Mouse (Mus musculus): Measurements from ENCODE around the gene Ncan. TPM values are rescaled to one million over a fixed set of nuclear protein-coding genes. Genes with fewer than 3 reads are reported as not detected.

The Ncan gene
- 0.04 and 0.09 TPM in 2 replicates for polyA plus RNA-seq (2012; rRNA removed)

DNA sequence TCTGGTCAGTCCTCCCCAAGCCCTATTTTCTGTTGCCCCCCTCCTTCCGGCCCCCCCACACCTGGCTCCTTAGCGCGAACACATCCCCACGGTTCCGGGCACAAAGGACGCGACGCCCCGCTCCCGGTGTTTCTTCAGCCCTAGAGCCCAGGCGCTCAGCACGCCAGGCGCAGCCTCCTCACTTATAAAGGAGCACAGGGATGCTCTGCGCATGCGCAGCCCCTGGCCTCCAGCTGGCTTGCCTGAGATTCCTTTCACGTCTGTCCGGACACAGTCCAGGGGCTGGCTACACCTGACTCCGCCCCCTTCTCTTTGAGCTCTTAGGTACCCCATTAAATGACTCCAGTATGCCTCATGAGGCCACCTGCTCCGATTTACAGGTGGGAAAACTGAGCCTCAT lies at the start of gene Ncan:
Gene Ncan (minus strand): TSS at position 207 of the 400 bp plus-strand sequence.
- Histone ChIP-seq H3K36me3 (ENCODE audit: control insufficient read depth, insufficient read depth, low read length) (no peaks in the 10 kb centered on the region), H3K27me3 (ENCODE audit: control insufficient read depth, insufficient read depth, low read length) (peaks cover 18% of the 10 kb centered on the region; the same call in 1 of the 2 replicates)

DNA sequence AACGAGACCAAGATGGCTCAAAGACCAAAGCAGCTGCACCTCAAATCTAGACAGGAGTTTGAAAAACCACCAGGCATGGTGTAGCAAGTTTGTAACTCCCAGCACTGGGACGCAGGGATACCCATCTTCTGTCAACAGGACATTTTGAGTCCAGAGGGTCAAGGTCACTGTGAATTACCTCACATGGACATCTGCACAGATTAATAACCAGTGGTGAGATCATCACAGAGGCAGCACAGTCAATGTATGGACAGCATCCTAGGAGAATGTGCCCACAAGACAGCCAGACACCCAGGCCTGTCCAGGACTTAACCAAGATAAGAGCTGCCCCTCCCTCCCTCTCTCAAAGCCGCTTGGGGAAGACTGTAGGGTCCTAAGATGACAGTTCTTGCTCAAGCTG lies 49.4 kb upstream of the Ncan start:
- 88% methylated on average over 3 of the region's 3 CpGs for WGBS
- H3K27ac ChIP-seq (ENCODE audit: insufficient read depth, low read length), result no peak overlapping the region
- peaks cover 3% of the 10 kb centered on the region; the same call in 1 of the 2 replicates for H3K4me1 ChIP-seq (ENCODE audit: control insufficient read depth, insufficient read depth, insufficient read length)
- no peaks in the 10 kb centered on the region for H3K27me3 ChIP-seq (ENCODE audit: control insufficient read depth, insufficient read depth, low read length)
- TF ChIP-seq POLR2A (IDR thresholded peaks at IDR 0.05; ENCODE audit: low read depth, low read length) (no peak), CTCF (IDR thresholded peaks at IDR 0.05; ENCODE audit: extremely low read depth, insufficient read depth, insufficient read length, insufficient replicate concordance) (no peak)
- DNase-seq (ENCODE audit: low read depth in 1 of 2, low spot score in 2 of 2), result no peak
- H3K36me3 ChIP-seq (ENCODE audit: control insufficient read depth, insufficient read depth, low read length), result no peaks in the 10 kb centered on the region
- no peak overlapping the region for H3K4me3 ChIP-seq (ENCODE audit: extremely low read depth, insufficient read depth, insufficient read length)

More for the DNA sequence above, at the start of gene Ncan:
- Histone ChIP-seq H3K4me1 (ENCODE audit: control insufficient read depth, insufficient read depth, insufficient read length) (no peaks in the 10 kb centered on the region), H3K27ac (ENCODE audit: insufficient read depth, low read length) (no peak within 1 kb of the TSS), H3K4me3 (ENCODE audit: extremely low read depth, insufficient read depth, insufficient read length) (no peak within 1 kb of the TSS)
- DNase-seq (ENCODE audit: low read depth in 1 of 2, low spot score in 2 of 2), result no peak
- 6% methylated on average over 19 of the region's 19 CpGs for WGBS
- TF ChIP-seq CTCF (IDR thresholded peaks at IDR 0.05; ENCODE audit: extremely low read depth, insufficient read depth, insufficient read length, insufficient replicate concordance), result no peak
- no peak for TF ChIP-seq POLR2A (IDR thresholded peaks at IDR 0.05; ENCODE audit: low read depth, low read length)

DNA sequence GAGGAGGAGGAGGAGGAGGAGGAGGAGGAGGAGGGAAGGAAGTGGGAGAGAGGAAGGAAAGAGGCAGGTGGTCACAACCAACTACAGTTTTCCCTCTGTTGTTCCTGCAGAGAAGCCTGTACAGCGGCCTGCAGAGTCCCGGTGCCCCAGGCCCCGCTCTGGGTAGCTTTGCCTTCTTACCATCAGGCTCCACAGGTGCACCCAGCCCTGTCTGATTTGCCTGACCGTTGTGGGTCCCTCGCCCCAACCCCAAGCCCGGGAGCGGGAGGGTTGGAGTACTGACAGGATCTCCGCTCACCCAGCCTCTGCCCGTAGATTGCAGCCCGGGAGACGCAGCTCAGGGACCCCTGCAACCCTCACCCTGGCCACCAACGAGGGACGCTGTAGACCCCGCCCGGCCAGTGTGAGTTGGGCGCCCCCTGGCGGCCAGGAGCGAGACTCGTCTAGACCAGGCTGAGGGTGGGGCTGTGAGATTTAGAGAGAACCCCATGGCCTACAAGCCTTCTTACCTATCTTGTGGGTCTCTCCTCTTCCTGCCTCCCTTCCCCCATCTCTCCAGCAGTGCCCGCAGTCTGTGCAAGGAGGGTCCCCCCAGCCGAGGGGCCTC lies 45.9 kb upstream of the Ncan start:
- peaks cover 3% of the 10 kb centered on the region; the same call in 1 of the 2 replicates for H3K4me1 ChIP-seq (ENCODE audit: control insufficient read depth, insufficient read depth, insufficient read length)
- H3K27ac ChIP-seq (ENCODE audit: insufficient read depth, low read length), result no peak overlapping the region
- WGBS, result 3% methylated on average over 21 of the region's 21 CpGs
- no peak overlapping the region for H3K4me3 ChIP-seq (ENCODE audit: extremely low read depth, insufficient read depth, insufficient read length)
- TF ChIP-seq POLR2A (IDR thresholded peaks at IDR 0.05; ENCODE audit: low read depth, low read length), result no peak
- TF ChIP-seq CTCF (IDR thresholded peaks at IDR 0.05; ENCODE audit: extremely low read depth, insufficient read depth, insufficient read length, insufficient replicate concordance), result peak; percentile 99
- no peaks in the 10 kb centered on the region for H3K27me3 ChIP-seq (ENCODE audit: control insufficient read depth, insufficient read depth, low read length)
- H3K36me3 ChIP-seq (ENCODE audit: control insufficient read depth, insufficient read depth, low read length), result no peaks in the 10 kb centered on the region
- peak in 1 of 2 experiments; percentile 66 for DNase-seq (ENCODE audit: low read depth in 1 of 2, low spot score in 2 of 2)

DNA sequence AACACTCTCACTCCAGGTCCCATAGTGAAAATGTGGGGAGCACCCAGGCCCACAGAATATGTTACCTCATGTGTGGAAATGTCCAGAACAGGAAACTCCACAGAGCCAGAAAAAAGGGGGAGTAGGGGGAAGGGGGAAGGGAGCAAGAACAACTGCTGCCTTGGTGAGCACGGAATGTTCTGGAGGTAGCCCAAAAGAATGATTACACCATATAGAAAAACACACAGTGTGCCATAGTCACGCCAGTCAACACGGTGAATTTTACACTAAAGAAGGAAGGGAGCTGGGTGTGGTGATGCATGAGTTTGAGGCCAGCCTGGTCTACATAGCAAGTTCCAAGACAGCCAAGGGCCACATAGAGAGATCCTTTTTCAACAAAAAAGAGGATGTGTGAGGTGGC lies 42.6 kb upstream of the Ncan start:
- Histone ChIP-seq H3K36me3 (ENCODE audit: control insufficient read depth, insufficient read depth, low read length) (no peaks in the 10 kb centered on the region), H3K4me3 (ENCODE audit: extremely low read depth, insufficient read depth, insufficient read length) (no peak overlapping the region), H3K27me3 (ENCODE audit: control insufficient read depth, insufficient read depth, low read length) (no peaks in the 10 kb centered on the region), H3K4me1 (ENCODE audit: control insufficient read depth, insufficient read depth, insufficient read length) (peaks cover 11% of the 10 kb centered on the region), H3K27ac (ENCODE audit: insufficient read depth, low read length) (no peak overlapping the region)
- DNase-seq (ENCODE audit: low read depth in 1 of 2, low spot score in 2 of 2), result no peak
- no peak for TF ChIP-seq CTCF (IDR thresholded peaks at IDR 0.05; ENCODE audit: extremely low read depth, insufficient read depth, insufficient read length, insufficient replicate concordance)
- no peak for TF ChIP-seq POLR2A (IDR thresholded peaks at IDR 0.05; ENCODE audit: low read depth, low read length)
- WGBS, result 80% methylated on average over 3 of the region's 3 CpGs

- H3K4me3 ChIP-seq (ENCODE audit: extremely low read depth, insufficient read depth, insufficient read length), result peak overlapping the region; percentile 3; the same call in 1 of the 2 replicates
- 9% methylated on average over 13 of the region's 13 CpGs for WGBS
- DNase-seq (ENCODE audit: low read depth in 1 of 2, low spot score in 2 of 2), result peak; percentile 72 to 75
- peaks cover 17% of the 10 kb centered on the region for H3K4me1 ChIP-seq (ENCODE audit: control insufficient read depth, insufficient read depth, insufficient read length)
- H3K36me3 ChIP-seq (ENCODE audit: control insufficient read depth, insufficient read depth, low read length), result no peaks in the 10 kb centered on the region
- H3K27me3 ChIP-seq (ENCODE audit: control insufficient read depth, insufficient read depth, low read length), result no peaks in the 10 kb centered on the region
- TF ChIP-seq POLR2A (IDR thresholded peaks at IDR 0.05; ENCODE audit: low read depth, low read length), result no peak
- no peak for TF ChIP-seq CTCF (IDR thresholded peaks at IDR 0.05; ENCODE audit: extremely low read depth, insufficient read depth, insufficient read length, insufficient replicate concordance)
- H3K27ac ChIP-seq (ENCODE audit: insufficient read depth, low read length), result peak overlapping the region; percentile 60
Measured at GRCm38 (mm10) chr8:70160015-70160414, 39.3 kb upstream of the Ncan start.

- Histone ChIP-seq H3K4me3 (ENCODE audit: extremely low read depth, insufficient read depth, insufficient read length) (no peak overlapping the region), H3K4me1 (ENCODE audit: control insufficient read depth, insufficient read depth, insufficient read length) (peaks cover 17% of the 10 kb centered on the region), H3K27me3 (ENCODE audit: control insufficient read depth, insufficient read depth, low read length) (no peaks in the 10 kb centered on the region), H3K36me3 (ENCODE audit: control insufficient read depth, insufficient read depth, low read length) (no peaks in the 10 kb centered on the region), H3K27ac (ENCODE audit: insufficient read depth, low read length) (peak overlapping the region; percentile 69; the same call in 1 of the 2 replicates)
- DNase-seq (ENCODE audit: low read depth in 1 of 2, low spot score in 2 of 2), result no peak
- WGBS, result 71% methylated on average over 4 of the region's 4 CpGs
- TF ChIP-seq POLR2A (IDR thresholded peaks at IDR 0.05; ENCODE audit: low read depth, low read length), result no peak
- TF ChIP-seq CTCF (IDR thresholded peaks at IDR 0.05; ENCODE audit: extremely low read depth, insufficient read depth, insufficient read length, insufficient replicate concordance), result no peak
Measured at GRCm38 (mm10) chr8:70159211-70159610, 38.5 kb upstream of the Ncan start.
